Mouse (Mus musculus) hematopoietic stem cell, adult 5-6 weeks (primary cell): ENCODE results near the gene Stip1. TPM values are rescaled to one million over a fixed set of nuclear protein-coding genes. Genes with fewer than 3 reads are reported as not detected.

Source experiments
- ATAC-seq, 2 experiments: fragments of 125-278 bp in 1 of 2; replicated peaks in 1 of 2; 2 replicates each; pipeline ENCODE4 v1.8.0; 2016 to 2017; ENCODE audit warnings: inconsistent platforms in 2 of 2, mild to moderate bottlenecking in 2 of 2, moderate number of reproducible peaks in 2 of 2, low read depth in 1 of 2, moderate TSS enrichment in 1 of 2; ENCODE audit not compliant: low FRiP score in 2 of 2, poor library complexity in 2 of 2, severe bottlenecking in 2 of 2, insufficient read depth in 1 of 2, low TSS enrichment in 1 of 2
- total RNA-seq: library from RNA; stranded (forward); fragments of 172-1452, 232-1000 nt; gene quantifications from 2 replicates; pipeline ENCODE4 v1.2.3, GENCODE M21; 2017

Gene Stip1
- total RNA-seq, 1 experiment from 2014 or later = 250 TPM

DNA sequence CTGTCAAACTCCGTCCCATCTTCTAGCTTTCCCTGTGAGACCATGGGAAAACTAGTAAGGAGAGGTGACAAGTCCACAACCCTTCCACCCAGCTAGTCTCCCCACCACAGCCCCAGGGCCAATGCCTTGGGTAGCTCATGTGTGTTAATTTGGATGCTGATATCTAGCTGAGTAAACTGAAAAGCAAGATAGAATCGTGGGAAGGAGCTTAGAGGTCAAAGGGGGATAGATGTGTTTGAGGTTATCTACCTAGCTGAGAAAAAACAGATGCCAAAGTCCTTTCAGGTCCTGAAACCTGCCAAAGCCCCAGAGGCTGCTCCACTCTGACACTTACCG, 61.2 kb downstream of the Stip1 start:
- ATAC-seq = no peak

DNA sequence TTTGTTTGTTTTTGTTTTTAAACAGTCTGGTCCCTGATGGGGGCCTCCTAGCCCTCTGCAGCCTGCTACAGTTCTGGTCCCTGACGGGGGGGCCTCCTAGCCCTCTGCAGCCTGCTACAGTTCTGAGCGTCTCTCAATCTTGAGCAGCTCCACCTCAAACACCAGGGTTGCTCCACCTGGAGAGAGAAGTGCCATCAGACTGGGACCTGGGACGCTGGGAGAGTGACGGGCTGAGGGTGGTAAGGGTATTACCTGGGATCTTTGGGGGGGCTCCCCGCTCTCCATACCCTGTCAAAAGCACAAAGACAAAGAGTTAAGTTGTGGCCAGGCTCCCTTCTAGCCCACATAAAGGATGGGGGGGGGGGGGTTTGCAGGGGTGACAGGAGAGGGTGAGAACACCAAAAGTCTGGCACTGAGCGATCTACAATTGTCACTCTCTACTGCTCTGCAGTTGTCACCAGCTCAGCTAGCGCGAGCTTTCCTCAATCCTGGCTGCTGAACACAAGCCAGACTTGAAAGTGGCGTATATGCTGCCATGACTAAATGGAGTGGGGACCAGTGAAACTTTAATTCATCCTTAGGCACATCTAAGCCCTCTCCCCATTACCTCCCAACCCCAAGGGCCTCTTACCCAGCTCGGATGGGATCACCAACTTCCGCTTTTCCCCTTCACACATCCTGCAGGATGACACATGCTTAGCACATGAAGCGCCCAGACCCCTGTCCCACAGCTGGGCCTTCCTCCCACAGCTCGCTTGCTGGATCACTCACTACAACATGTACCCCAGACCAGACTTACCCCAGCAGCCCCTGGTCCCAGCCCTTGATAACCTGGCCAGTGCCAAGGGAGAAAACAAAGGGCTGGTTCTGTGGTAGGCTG, 61.8 kb downstream of the Stip1 start:
- ATAC-seq = no peak

DNA sequence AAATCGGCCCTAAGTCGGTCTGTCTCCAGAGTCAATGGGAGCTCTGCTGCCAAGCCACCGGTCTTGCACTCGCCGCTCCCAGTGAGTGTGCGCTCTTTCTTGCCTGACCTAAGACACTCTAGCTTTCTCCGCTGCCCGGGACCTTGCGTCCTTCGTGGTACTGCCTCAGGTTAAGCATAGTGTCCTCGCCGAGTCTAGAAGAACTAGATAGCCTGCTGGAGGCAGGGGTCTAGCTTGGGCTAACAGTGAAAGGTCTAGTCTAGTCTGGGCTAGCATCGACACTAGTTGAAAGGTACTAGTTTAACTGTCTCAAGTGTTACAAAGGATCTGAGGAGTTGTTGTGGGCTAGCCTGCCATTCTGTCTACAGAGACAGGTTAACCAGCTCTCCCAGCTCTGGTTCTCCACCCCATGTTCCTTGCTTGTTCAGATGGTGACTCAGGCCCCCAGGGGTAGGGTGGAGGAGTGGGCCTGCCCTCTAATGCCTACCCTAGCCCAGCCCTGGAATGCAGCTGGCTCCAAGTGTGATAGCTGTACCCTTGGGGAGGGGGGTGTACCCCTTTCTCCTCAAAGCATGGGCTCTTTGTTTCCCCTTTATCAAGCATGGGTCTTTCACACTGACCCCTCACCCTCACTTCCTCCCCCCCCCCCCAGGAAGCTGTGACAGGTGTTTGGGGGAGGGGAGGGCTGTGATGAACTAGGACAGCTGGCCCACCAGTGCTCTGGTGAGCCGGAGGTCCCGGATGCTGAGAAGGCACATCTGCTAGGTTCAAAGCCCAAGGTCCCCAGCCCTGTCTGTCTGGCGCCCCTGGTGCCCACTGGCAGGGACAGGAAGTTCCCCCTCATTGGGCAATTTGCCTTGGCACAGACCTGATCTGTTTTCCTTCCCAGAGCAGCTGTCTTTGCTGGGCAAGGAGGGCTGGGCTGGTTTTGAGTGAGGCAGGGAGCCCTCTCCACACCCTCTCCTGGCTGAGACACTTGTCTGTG, 63.9 kb downstream of the Stip1 start, which contains the start of gene Plcb3:
Gene Plcb3 (minus strand): TSS at position 934 of the 985 bp plus-strand sequence.
- 0 out of 4 replicates have a peak, but pooled peaks have one; percentile 2 to 8 for ATAC-seq

DNA sequence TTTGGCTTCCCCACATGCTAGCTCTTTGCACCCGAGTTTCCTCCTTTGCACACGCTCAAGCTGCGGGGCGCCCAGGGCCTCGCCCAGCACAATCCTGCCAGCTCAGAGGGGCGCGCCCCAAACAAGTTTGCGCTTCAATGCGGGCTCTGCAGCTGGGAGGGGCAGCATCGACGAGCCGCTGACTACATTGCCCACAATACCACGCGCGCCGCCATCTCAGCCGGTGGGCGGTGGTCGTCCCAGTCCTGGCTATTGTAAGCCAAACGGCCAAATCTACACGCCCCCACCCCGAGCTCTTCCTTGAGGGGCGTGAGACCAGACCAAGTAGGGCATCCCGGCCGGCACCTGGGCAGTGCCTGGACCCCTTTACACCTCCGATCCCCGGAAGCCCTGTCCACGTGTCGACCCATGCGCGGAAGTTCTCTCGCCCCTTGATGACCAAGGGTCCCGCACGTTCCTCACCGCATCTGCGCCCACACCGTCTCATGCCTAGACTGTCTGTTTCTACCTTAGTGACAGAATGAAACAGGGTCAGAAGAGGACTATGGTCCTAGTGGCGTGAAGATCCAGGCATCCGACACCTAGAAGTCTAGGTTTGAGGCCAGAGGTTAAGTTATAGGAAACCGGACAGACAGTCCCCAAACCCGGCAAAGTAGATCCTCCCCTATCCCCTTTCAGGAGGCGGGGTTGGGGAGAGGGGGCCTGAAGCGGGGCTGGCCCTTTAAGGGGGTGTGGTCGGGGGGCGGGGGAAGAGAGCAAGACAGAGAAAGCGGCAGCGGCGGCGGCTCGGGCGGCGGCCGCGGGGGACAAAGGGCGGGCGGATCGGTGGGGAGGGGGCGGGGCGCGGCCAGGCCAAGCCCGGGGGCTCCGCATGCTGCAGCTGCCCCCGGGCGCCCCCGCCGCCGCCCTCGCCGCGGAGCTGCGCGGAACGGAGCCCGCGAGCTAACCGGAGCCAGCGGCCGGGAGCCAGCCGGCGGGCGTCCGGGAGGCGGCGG, 65.3 kb downstream of the Stip1 start, which contains the start of gene Ppp1r14b:
Gene Ppp1r14b (plus strand): TSS at position 758 of the 995 bp plus-strand sequence.
- ATAC-seq = peak; percentile 55 to 61

DNA sequence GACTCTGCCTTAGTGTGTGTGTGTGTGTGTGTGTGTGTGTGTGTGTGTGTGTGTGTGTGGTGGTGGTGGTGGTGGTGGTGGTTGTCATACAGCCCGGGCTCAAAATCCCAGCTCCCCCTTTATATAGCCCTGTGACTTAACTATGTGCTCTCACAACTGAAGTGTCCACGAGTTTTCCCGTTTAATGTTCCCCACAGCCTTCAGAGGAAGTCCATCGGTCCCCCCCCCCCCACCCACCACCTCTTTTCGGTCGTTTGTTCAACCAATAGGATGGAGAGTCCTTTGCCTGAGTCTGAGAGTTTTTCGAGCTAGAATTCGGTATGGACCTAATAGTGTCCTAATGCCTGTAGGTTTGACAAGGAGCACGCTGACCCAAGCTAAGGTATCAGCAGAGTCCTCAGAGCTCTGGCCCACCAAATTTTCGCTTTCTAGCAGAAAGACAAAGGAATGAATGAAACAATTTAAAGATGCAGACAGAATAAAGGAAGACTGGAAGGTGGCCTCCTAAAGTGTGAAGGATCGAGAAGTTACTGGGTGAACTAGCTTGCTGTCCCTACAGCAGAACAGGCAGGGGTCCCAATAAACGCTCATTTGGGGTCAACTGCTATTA, 66.1 kb downstream of the Stip1 start:
- ATAC-seq = no peak

DNA sequence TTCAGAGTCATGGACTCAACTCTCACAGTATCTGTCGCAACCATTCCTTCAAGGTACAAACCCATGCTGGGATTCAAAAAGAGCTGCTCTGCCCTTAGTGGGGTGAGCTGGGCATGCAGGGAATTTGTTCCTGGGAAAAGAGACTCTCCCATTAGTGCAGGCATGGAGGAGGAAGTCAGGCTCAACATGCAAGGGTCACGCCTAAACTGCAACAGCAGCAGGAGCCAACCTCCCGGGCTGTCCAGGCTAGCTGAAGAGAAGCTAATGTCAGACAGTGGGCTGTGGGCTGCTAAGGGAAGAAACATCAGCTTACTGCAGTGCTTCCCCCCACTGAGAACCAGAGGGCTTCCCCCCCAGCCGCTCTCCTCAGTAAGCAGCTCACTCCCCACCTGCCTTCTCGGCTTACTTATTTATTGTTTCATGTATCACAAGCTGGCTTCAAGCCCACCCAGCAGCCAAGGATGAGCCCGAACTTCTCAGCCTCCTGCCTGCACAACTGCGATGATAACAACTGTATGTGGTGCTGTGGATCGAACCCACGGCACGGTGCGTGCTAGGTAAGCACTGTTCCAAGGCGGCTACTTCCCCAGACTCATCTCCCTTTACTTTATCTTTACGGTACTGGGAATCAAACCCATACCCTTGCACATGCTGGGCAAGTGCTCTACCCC, 67.4 kb downstream of the Stip1 start:
- no peak for ATAC-seq

DNA sequence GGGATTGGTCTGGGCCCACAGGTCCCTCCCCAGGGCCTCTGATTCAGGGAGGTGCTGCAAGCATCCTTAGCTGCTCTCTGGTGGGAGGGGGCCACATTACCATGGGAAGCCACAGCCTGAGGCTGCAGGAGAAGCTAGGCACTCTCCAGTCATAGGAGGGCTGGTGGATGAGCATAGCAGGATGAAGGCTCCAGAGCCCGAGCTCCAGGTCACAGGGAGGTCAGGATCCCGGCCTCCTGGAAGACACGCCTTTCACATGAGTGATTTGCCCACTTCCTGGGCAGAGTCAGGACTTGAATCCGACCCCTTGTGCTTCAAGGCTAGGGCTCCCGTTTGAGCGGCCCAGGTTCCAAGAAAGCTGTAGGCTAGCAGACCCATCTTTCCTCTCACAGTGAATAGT, 68.1 kb downstream of the Stip1 start:
- no peak for ATAC-seq

Other genes with a start within 250 kb of the Stip1 start
- 3.3 and 4.8 TPM in 2 replicates for gene Rps6ka4, start 199.3 kb downstream of the Stip1 start, total RNA-seq
- gene Ccdc88b, start 181.8 kb downstream of the Stip1 start, total RNA-seq = 28.1 and 31.2 TPM in 2 replicates
- 249 and 328 TPM in 2 replicates for gene Trmt112, start 130.3 kb downstream of the Stip1 start, total RNA-seq
- 282 and 414 TPM in 2 replicates for gene Prdx5, start 129.9 kb downstream of the Stip1 start, total RNA-seq
- gene Esrra, start 118.2 kb downstream of the Stip1 start, total RNA-seq = 15.3 and 16.0 TPM in 2 replicates
- not detected in 2 replicates for gene Catsperz, start 114.6 kb downstream of the Stip1 start, total RNA-seq
- not detected in 2 replicates for gene Kcnk4, start 105.5 kb downstream of the Stip1 start, total RNA-seq
- 21.9 and 30.1 TPM in 2 replicates for gene Bad, start 98.1 kb downstream of the Stip1 start, total RNA-seq
- gene Gpr137, start 97.5 kb downstream of the Stip1 start, total RNA-seq = 19.5 and 20.3 TPM in 2 replicates
- gene Ppp1r14b, start 65.0 kb downstream of the Stip1 start, total RNA-seq = 89.4 and 98.0 TPM in 2 replicates
- 9.1 and 12.3 TPM in 2 replicates for gene Plcb3, start 63.5 kb downstream of the Stip1 start, total RNA-seq
- 67.0 and 99.5 TPM in 2 replicates for gene Fkbp2, start 59.5 kb downstream of the Stip1 start, total RNA-seq
- gene Vegfb, start 52.3 kb downstream of the Stip1 start, total RNA-seq = 6.4 and 9.2 TPM in 2 replicates
- gene Dnajc4, start 47.4 kb downstream of the Stip1 start, total RNA-seq = 7.7 and 20.5 TPM in 2 replicates
- 8.5 and 9.9 TPM in 2 replicates for gene Nudt22, start 43.9 kb downstream of the Stip1 start, total RNA-seq
- gene Trpt1, start 43.8 kb downstream of the Stip1 start, total RNA-seq = 1.6 and 2.2 TPM in 2 replicates
- 198 and 220 TPM in 2 replicates for gene Fermt3, start 20.5 kb downstream of the Stip1 start, total RNA-seq
- gene Macrod1, start 16.8 kb upstream of the Stip1 start, total RNA-seq = 5.2 and 11.2 TPM in 2 replicates
- not detected in 2 replicates for gene Flrt1, start 65.8 kb upstream of the Stip1 start, total RNA-seq
- 72.4 and 74.3 TPM in 2 replicates for gene Otub1, start 166.3 kb upstream of the Stip1 start, total RNA-seq
- 361 and 451 TPM in 2 replicates for gene Cox8a, start 177.6 kb upstream of the Stip1 start, total RNA-seq
- gene Naa40, start 201.2 kb upstream of the Stip1 start, total RNA-seq = 39.5 and 43.1 TPM in 2 replicates
- 19.1 and 20.6 TPM in 2 replicates for gene Rcor2, start 227.4 kb upstream of the Stip1 start, total RNA-seq